Mouse (Mus musculus) ES-E14 (cell line): ENCODE data around the gene Plxna2. TPM values are rescaled to one million over a fixed set of nuclear protein-coding genes. Genes with fewer than 3 reads are reported as not detected.

Source experiments
- DNase-seq: peaks from one replicate; pipeline ENCODE4 v3.0.0-alpha.2; 2013; ENCODE audit warnings: low read depth, low spot score
- H3K27ac ChIP-seq: 2 replicates; pipeline ENCODE4 v1.5.1; 2012; ENCODE audit warnings: low read depth, mild to moderate bottlenecking, low read length, moderate library complexity, mixed read lengths; ENCODE audit not compliant: poor library complexity, insufficient read depth, severe bottlenecking
- H3K36me3 ChIP-seq: 2 replicates; pipeline ENCODE4 v1.6.1; 2012; ENCODE audit warnings: mild to moderate bottlenecking, low read length, moderate library complexity, mixed read lengths; ENCODE audit not compliant: control insufficient read depth, poor library complexity, insufficient read depth, severe bottlenecking
- H3K4me1 ChIP-seq, 2 experiments: fragments of 150-350 bp in 1 of 2; sonication (generic) in 1 of 2; 2 replicates each; pipeline ENCODE4 v1.6.1; 2012; ENCODE audit warnings: low read length in 2 of 2, mild to moderate bottlenecking in 1 of 2, mixed read lengths in 1 of 2; ENCODE audit not compliant: control insufficient read depth in 2 of 2, insufficient read depth in 2 of 2, poor library complexity in 1 of 2
- H3K4me3 ChIP-seq, 2 experiments: fragments of 150-350 bp in 1 of 2; sonication (generic) in 1 of 2; 2 replicates each; pipeline ENCODE4 v1.5.1; 2012; ENCODE audit warnings: low read length in 2 of 2, low read depth in 1 of 2, mild to moderate bottlenecking in 1 of 2, mixed read lengths in 1 of 2; ENCODE audit not compliant: insufficient read depth in 1 of 2, poor library complexity in 1 of 2, severe bottlenecking in 1 of 2
- H3K9ac ChIP-seq: 2 replicates; pipeline ENCODE4 v1.6.1; 2012; ENCODE audit warnings: low read depth, mild to moderate bottlenecking, low read length, mixed read lengths; ENCODE audit not compliant: poor library complexity, insufficient read depth, severe bottlenecking
- H3K9me3 ChIP-seq: fragments of 150-350 bp; sonication (generic); 2 replicates; pipeline ENCODE4 v1.6.1; 2012; ENCODE audit warnings: low read depth, mild to moderate bottlenecking, low read length; ENCODE audit not compliant: control insufficient read depth, insufficient read depth
- CHD2 ChIP-seq: IDR thresholded peaks from 2 replicates; pipeline ENCODE4 v1.6.1; 2014; ENCODE audit warnings: mild to moderate bottlenecking, low read depth, low read length, inconsistent platforms
- HCFC1 ChIP-seq: IDR thresholded peaks from 2 replicates; pipeline ENCODE4 v1.6.1; 2012; ENCODE audit warnings: low read length, inconsistent platforms, borderline replicate concordance; ENCODE audit not compliant: insufficient read depth
- MAFK ChIP-seq: IDR thresholded peaks from 2 replicates; pipeline ENCODE4 v1.6.1; 2014; ENCODE audit warnings: mild to moderate bottlenecking, low read depth, low read length, inconsistent platforms; ENCODE audit not compliant: insufficient read depth
- ZC3H11A ChIP-seq: IDR thresholded peaks from 2 replicates; pipeline ENCODE4 v1.6.1; 2012; ENCODE audit warnings: low read depth, mild to moderate bottlenecking, inconsistent platforms, low read length, borderline replicate concordance
- ZNF384 ChIP-seq: IDR thresholded peaks from 2 replicates; pipeline ENCODE4 v1.6.1; 2012; ENCODE audit warnings: low read depth, low read length, inconsistent platforms
- in situ Hi-C, 2 experiments: fragments of 600-800 bp; cut with MboI; formaldehyde crosslinking; loops; one replicate each; pipeline ENCODE4 v1.15.1; 2025; ENCODE audit warnings: low sequenced_read_pairs in 2 of 2, inconsistent platforms in 1 of 2; ENCODE audit not compliant: unreplicated experiment in 2 of 2
- total RNA-seq: library from RNA; depleted of rRNA; stranded (reverse); fragments of 300-350 nt; gene quantifications from 2 replicates; pipeline ENCODE4 v1.2.3, GENCODE M21; 2012

The Plxna2 gene
- total RNA-seq, 1 experiment = 3.9 TPM

- in situ Hi-C loops = loop anchor here in 1 of 2 experiments (25.0 kb wide), 1 partner anchor 348 kb away; no protein-coding TSS in a partner anchor
Measured at GRCm38 (mm10) chr1:194613923-194614830, 3.8 kb upstream of the Plxna2 start.

DNA sequence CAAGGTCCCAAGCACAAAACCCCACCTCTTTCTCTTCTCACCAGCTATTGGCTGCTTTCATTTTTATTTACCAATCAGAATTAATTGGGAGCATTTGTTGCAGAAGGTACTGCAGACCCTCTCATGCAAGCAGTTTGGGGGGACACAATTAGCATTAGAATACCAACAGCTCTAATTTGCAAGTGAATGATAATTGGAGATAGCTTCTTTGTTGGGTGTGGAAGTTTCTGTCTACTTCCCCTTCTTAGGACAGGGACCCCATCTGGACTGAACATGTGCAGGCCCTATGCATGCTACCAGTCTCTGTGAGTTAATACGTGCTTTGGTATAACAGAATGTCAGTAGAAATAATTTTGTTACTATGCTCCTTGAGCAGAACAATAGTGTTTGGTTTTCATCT is 1.9 kb upstream of the Plxna2 start:
- in situ Hi-C loops = loop anchor here in 1 of 2 experiments (25.0 kb wide), 1 partner anchor 346 kb away; no protein-coding TSS in a partner anchor
- no peak for TF ChIP-seq ZC3H11A
- TF ChIP-seq ZNF384 = no peak
- TF ChIP-seq CHD2 = no peak
- no peak for TF ChIP-seq HCFC1
- no peak for TF ChIP-seq MAFK
- Histone ChIP-seq H3K9ac (no peak overlapping the region), H3K27ac (no peak overlapping the region), H3K4me1 (peaks cover 0 to 4% of the 10 kb centered on the region in 2 experiments; a peak in 1 of 4 replicates), H3K36me3 (no peaks in the 10 kb centered on the region), H3K4me3 (no peak overlapping the region), H3K9me3 (no peaks in the 10 kb centered on the region)
- DNase-seq = no peak

More at GRCm38 (mm10) chr1:194613923-194614830, 3.8 kb upstream of the Plxna2 start:
- Histone ChIP-seq H3K27ac (no peak overlapping the region), H3K4me1 (peaks cover 0 to 6% of the 10 kb centered on the region in 2 experiments; a peak in 1 of 4 replicates), H3K9ac (no peak overlapping the region), H3K9me3 (no peaks in the 10 kb centered on the region), H3K4me3 (no peak overlapping the region), H3K36me3 (no peaks in the 10 kb centered on the region)
- no peak for DNase-seq
- TF ChIP-seq ZC3H11A = no peak

- in situ Hi-C loops = loop anchor here in 1 of 2 experiments (25.0 kb wide), 1 partner anchor 343 kb away; no protein-coding TSS in a partner anchor
- Histone ChIP-seq H3K4me1 (peaks cover 0 to 1% of the 10 kb centered on the region in 2 experiments; a peak in 1 of 4 replicates), H3K27ac (no peak overlapping the region), H3K4me3 (peak overlapping the region; percentile 1 to 96; a peak in 1 of 4 replicates), H3K9ac (no peak overlapping the region), H3K36me3 (no peaks in the 10 kb centered on the region), H3K9me3 (no peaks in the 10 kb centered on the region)
- TF ChIP-seq ZC3H11A = no peak
- TF ChIP-seq ZNF384 = no peak
- TF ChIP-seq CHD2 = no peak
- TF ChIP-seq HCFC1 = no peak
- TF ChIP-seq MAFK = no peak
- peak; percentile 82 for DNase-seq
Measured at GRCm38 (mm10) chr1:194618841-194619311, 858 bp downstream of the Plxna2 start.

- H3K4me3 ChIP-seq = peak overlapping the region; percentile 77 to 96
- DNase-seq = no peak
- no peaks in the 10 kb centered on the region for H3K36me3 ChIP-seq
- H3K27ac ChIP-seq = no peak overlapping the region
- peak overlapping the region; percentile 70 for H3K9ac ChIP-seq
- H3K9me3 ChIP-seq = no peaks in the 10 kb centered on the region
- in situ Hi-C loops = loop anchor here in 1 of 2 experiments (25.0 kb wide), 1 partner anchor 343 kb away; no protein-coding TSS in a partner anchor
- H3K4me1 ChIP-seq = peaks cover 0 to 1% of the 10 kb centered on the region in 2 experiments; a peak in 1 of 4 replicates
- TF ChIP-seq MAFK (no peak), CHD2 (no peak), ZNF384 (no peak), HCFC1 (no peak), ZC3H11A (no peak)
Measured at GRCm38 (mm10) chr1:194619353-194620244, 1.6 kb downstream of the Plxna2 start.
